Mouse (Mus musculus) CH12.LX (cell line): ENCODE measurements around the gene Hps4. TPM values are rescaled to one million over a fixed set of nuclear protein-coding genes. Genes with fewer than 3 reads are reported as not detected.
A peak's percentile ranks its signal among the peaks of the same experiment; 100 is the strongest.

Source experiments
- DNase-seq: peaks from one replicate; pipeline ENCODE4 v3.0.0-alpha.2; 2013; ENCODE audit errors: extremely low read depth
- H3K27ac ChIP-seq: 2 replicates; pipeline ENCODE4 v1.5.1; 2012; ENCODE audit warnings: low read depth, mild to moderate bottlenecking, control low read depth, moderate library complexity; ENCODE audit not compliant: insufficient read depth
- H3K27me3 ChIP-seq: replicated peaks from 2 replicates; pipeline ENCODE3; 2012; ENCODE audit warnings: inconsistent platforms
- H3K36me3 ChIP-seq, 2 experiments: replicated peaks in 1 of 2; 2 replicates each; pipeline versions ENCODE3 to v1.6.1; 2012; ENCODE audit warnings: inconsistent platforms in 1 of 2, low read length in 1 of 2, mild to moderate bottlenecking in 1 of 2, mixed read lengths in 1 of 2, moderate library complexity in 1 of 2; ENCODE audit not compliant: control insufficient read depth in 1 of 2, insufficient read depth in 1 of 2
- H3K4me1 ChIP-seq, 2 experiments: 2 replicates each; pipeline ENCODE4 v1.6.1; 2012; ENCODE audit warnings: inconsistent platforms in 1 of 2, moderate library complexity in 1 of 2; ENCODE audit not compliant: insufficient read depth in 2 of 2, control insufficient read depth in 1 of 2
- H3K4me2 ChIP-seq: 2 replicates; pipeline ENCODE4 v1.6.1; 2012; ENCODE audit warnings: low read depth, mild to moderate bottlenecking, control low read depth; ENCODE audit not compliant: poor library complexity, insufficient read depth, severe bottlenecking
- H3K4me3 ChIP-seq, 3 experiments: fragments of 150-350 bp in 1 of 3; sonication (generic) in 1 of 3; replicated peaks in 1 of 3; 2 replicates each; pipeline versions ENCODE3 to v1.5.1; 2011 to 2012; ENCODE audit warnings: low read depth in 2 of 3, low read length in 2 of 3, mild to moderate bottlenecking in 2 of 3, moderate library complexity in 2 of 3, control low read depth in 1 of 3, improper control_type of control experiment in 1 of 3, inconsistent platforms in 1 of 3, mixed read lengths in 1 of 3; ENCODE audit not compliant: poor library complexity in 1 of 3
- H3K79me2 ChIP-seq: replicated peaks from 2 replicates; pipeline ENCODE4 v1.6.1; 2012; ENCODE audit warnings: mild to moderate bottlenecking, moderate library complexity; ENCODE audit not compliant: control insufficient read depth, poor library complexity, insufficient read depth, severe bottlenecking; ENCODE audit errors: extremely low read depth
- H3K9ac ChIP-seq: 2 replicates; pipeline ENCODE4 v1.6.1; 2012; ENCODE audit warnings: low read depth, mild to moderate bottlenecking, control low read depth, moderate library complexity; ENCODE audit not compliant: insufficient read depth
- H3K9me3 ChIP-seq: replicated peaks from 2 replicates; pipeline ENCODE3; 2012; ENCODE audit warnings: low read length, inconsistent platforms, mixed read lengths
- CHD1 ChIP-seq: IDR thresholded peaks from 2 replicates; pipeline ENCODE4 v1.6.1; 2012; ENCODE audit warnings: low read depth, low read length, improper control_type of control experiment, inconsistent platforms
- CHD2 ChIP-seq: IDR thresholded peaks from 2 replicates; pipeline ENCODE4 v1.6.1; 2011; ENCODE audit warnings: low read length, improper control_type of control experiment
- CTCF ChIP-seq, 2 experiments: IDR thresholded peaks in 1 of 2; conservative IDR thresholded peaks in 1 of 2; 2 replicates each; pipeline ENCODE4 v1.5.1; 2011 to 2012; ENCODE audit warnings: low read depth in 2 of 2, low read length in 2 of 2, improper control_type of control experiment in 1 of 2, inconsistent platforms in 1 of 2, mild to moderate bottlenecking in 1 of 2, moderate library complexity in 1 of 2
- ETS1 ChIP-seq: conservative IDR thresholded peaks from 2 replicates; pipeline ENCODE4 v1.6.1; 2012; ENCODE audit warnings: low read depth, mild to moderate bottlenecking, inconsistent platforms, low read length, improper control_type of control experiment, moderate library complexity
- GABPA ChIP-seq: IDR thresholded peaks from 2 replicates; pipeline ENCODE4 v1.6.1; 2012; ENCODE audit warnings: low read depth, low read length, improper control_type of control experiment, inconsistent platforms; ENCODE audit not compliant: insufficient replicate concordance
- JUN ChIP-seq: IDR thresholded peaks from 2 replicates; pipeline ENCODE4 v1.6.1; 2011; ENCODE audit warnings: low read depth, mild to moderate bottlenecking, low read length, improper control_type of control experiment, moderate library complexity; ENCODE audit not compliant: insufficient read depth
- JUND ChIP-seq: conservative IDR thresholded peaks from 2 replicates; pipeline ENCODE4 v1.6.1; 2011; ENCODE audit warnings: low read depth, low read length, improper control_type of control experiment
- KAT2A ChIP-seq: IDR thresholded peaks from 2 replicates; pipeline ENCODE4 v1.6.1; 2012; ENCODE audit warnings: low read length, improper control_type of control experiment, inconsistent platforms; ENCODE audit not compliant: insufficient replicate concordance
- MAX ChIP-seq: IDR thresholded peaks from 2 replicates; pipeline ENCODE4 v1.6.1; 2011; ENCODE audit warnings: low read length, improper control_type of control experiment
- MEF2A ChIP-seq: IDR thresholded peaks from 2 replicates; pipeline ENCODE4 v1.6.1; 2014; ENCODE audit warnings: low read depth, mild to moderate bottlenecking, inconsistent platforms, low read length, improper control_type of control experiment, borderline replicate concordance
- NELFE ChIP-seq: IDR thresholded peaks from 2 replicates; pipeline ENCODE4 v1.6.1; 2011; ENCODE audit warnings: low read depth, low read length, improper control_type of control experiment
- NRF1 ChIP-seq: IDR thresholded peaks from 2 replicates; pipeline ENCODE4 v1.6.1; 2014; ENCODE audit warnings: low read depth, mild to moderate bottlenecking, inconsistent platforms, low read length, improper control_type of control experiment, moderate library complexity
- POLR2A ChIP-seq: IDR thresholded peaks from 2 replicates; pipeline ENCODE4 v1.6.1; 2011; ENCODE audit warnings: low read depth, mild to moderate bottlenecking, improper control_type of control experiment, low read length
- POLR2AphosphoS2 ChIP-seq: IDR thresholded peaks from 2 replicates; pipeline ENCODE4 v1.6.1; 2011; ENCODE audit warnings: low read depth, low read length, improper control_type of control experiment
- RCOR1 ChIP-seq: conservative IDR thresholded peaks from 2 replicates; pipeline ENCODE4 v1.6.1; 2012; ENCODE audit warnings: low read depth, mild to moderate bottlenecking, inconsistent platforms, low read length, improper control_type of control experiment
- SIN3A ChIP-seq: IDR thresholded peaks from 2 replicates; pipeline ENCODE4 v1.6.1; 2012; ENCODE audit warnings: low read length, improper control_type of control experiment, inconsistent platforms
- SMC3 ChIP-seq: IDR thresholded peaks from 2 replicates; pipeline ENCODE4 v1.6.1; 2011; ENCODE audit warnings: low read depth, low read length, improper control_type of control experiment
- USF1 ChIP-seq: IDR thresholded peaks from 2 replicates; pipeline ENCODE4 v1.6.1; 2014; ENCODE audit warnings: low read depth, mild to moderate bottlenecking, inconsistent platforms, low read length, improper control_type of control experiment
- ZC3H11A ChIP-seq: IDR thresholded peaks from 2 replicates; pipeline ENCODE4 v1.6.1; 2012; ENCODE audit warnings: low read depth, mild to moderate bottlenecking, inconsistent platforms, low read length, improper control_type of control experiment
- ZKSCAN1 ChIP-seq: IDR thresholded peaks from 2 replicates; pipeline ENCODE4 v1.6.1; 2012; ENCODE audit warnings: low read depth, inconsistent platforms, low read length, improper control_type of control experiment, borderline replicate concordance
- ZMIZ1 ChIP-seq: IDR thresholded peaks from 2 replicates; pipeline ENCODE4 v1.6.1; 2012; ENCODE audit warnings: low read depth, mild to moderate bottlenecking, inconsistent platforms, low read length, improper control_type of control experiment
- dilution Hi-C: fragments of 300-500 bp; cut with MboI; formaldehyde crosslinking; loops from 2 replicates; pipeline ENCODE4 v1.14.3; 2020; ENCODE audit warnings: low sequenced_read_pairs; ENCODE audit not compliant: extremely low pct_unique_long_range_greater_than_20kb, extremely low pct_ligation_motif_present
- in situ Hi-C: fragments of 300-500 bp; cut with MboI; formaldehyde crosslinking; loops from 3 replicates; pipeline ENCODE4 v1.14.3; 2019; ENCODE audit warnings: low sequenced_read_pairs, low pct_ligation_motif_present, low pct_unique_long_range_greater_than_20kb, mixed read lengths
- polyA plus RNA-seq: library from polyadenylated mRNA; unstranded; fragments of >175 nt; gene quantifications from 2 replicates; pipeline ENCODE4 v1.2.1, GENCODE M21; 2012; ENCODE audit warnings: low read depth; ENCODE audit not compliant: insufficient read length
- total RNA-seq, 2 experiments: library from RNA; depleted of rRNA; stranded (reverse); fragments of 300-350 nt in 1 of 2; fragments of >200 nt in 1 of 2; gene quantifications; 2 replicates each; pipeline ENCODE4 v1.2.3; 2012 to 2014

The Hps4 gene
- total and polyA plus RNA-seq, 3 experiments: 10.0 to 23.0 (median 18.3) TPM

DNA sequence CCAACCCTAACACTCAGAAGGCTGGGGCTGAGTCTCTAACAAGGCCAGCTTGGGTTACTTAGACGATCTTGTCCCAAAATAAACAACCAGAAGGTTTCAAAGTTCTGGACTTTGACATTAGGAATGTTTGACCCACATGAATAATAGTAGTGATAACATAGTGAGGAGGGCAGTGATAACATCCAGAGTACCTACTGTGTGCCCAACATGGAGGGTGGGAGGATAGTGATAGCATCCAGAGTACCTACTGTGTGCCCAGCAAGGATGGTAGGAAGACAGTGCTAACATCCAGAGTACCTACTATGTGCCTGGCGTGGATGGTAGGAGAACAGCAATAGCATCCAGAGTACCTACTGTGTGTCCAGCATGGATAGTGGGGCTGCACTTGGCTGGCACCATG lies 49.1 kb upstream of the Hps4 start:
- Histone ChIP-seq H3K27ac (no peak overlapping the region), H3K36me3 (peaks cover 0 to 22% of the 10 kb centered on the region in 2 experiments), H3K27me3 (no peaks in the 10 kb centered on the region), H3K4me1 (peaks cover 2 to 26% of the 10 kb centered on the region in 2 experiments; a peak in 3 of 4 replicates), H3K4me3 (no peak overlapping the region), H3K9ac (no peak overlapping the region), H3K9me3 (no peaks in the 10 kb centered on the region), H3K4me2 (no peak overlapping the region), H3K79me2 (no peaks in the 10 kb centered on the region)
- dilution Hi-C loops (no loop called here), in situ Hi-C loops (no loop called here)
- no peak for TF ChIP-seq USF1
- peak; percentile 72 for TF ChIP-seq ZKSCAN1
- DNase-seq: no peak

DNA sequence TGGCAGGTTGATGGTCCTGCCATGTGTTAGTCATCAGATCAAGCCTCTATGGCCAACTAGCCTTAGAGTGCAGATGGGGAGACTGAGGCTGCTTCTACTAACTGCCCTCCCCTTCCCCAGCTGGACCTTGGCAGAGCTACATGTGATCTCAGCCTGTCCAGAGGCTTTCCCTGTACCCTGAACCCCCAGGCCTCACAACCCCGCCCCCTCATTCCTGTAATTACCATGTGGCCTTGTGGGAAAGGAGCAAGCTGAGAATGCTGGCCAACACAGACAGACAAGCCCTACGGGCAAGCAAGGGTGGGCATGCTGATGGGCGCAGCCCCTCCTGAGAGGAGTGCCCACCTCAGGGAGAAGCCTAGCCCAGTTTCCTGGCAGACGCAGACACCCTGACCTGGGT lies 48.2 kb upstream of the Hps4 start:
- no peak for TF ChIP-seq GABPA
- TF ChIP-seq CTCF (conservative IDR thresholded peaks at IDR 0.05 in 1 of 2, IDR thresholded peaks at IDR 0.05 in 1 of 2; ENCODE audit: low read depth in 2 of 2, low read length in 2 of 2): no peak
- TF ChIP-seq ETS1: no peak
- TF ChIP-seq KAT2A: no peak
- TF ChIP-seq NRF1: no peak
- TF ChIP-seq POLR2A: no peak
- TF ChIP-seq CHD1: no peak
- TF ChIP-seq MAX: no peak
- no peak for TF ChIP-seq NELFE
- TF ChIP-seq JUND: no peak
- no peak for TF ChIP-seq CHD2
- TF ChIP-seq POLR2AphosphoS2: no peak
- no peak for TF ChIP-seq JUN
- no peak for TF ChIP-seq ZMIZ1
- no peak for TF ChIP-seq MEF2A
- no peak for TF ChIP-seq ZKSCAN1
- TF ChIP-seq SIN3A: no peak
- no peak for TF ChIP-seq SMC3
- TF ChIP-seq ZC3H11A: no peak
- no peak for TF ChIP-seq RCOR1
- in situ Hi-C loops (no loop called here), dilution Hi-C loops (no loop called here)
- H3K27me3 ChIP-seq: no peaks in the 10 kb centered on the region
- no peaks in the 10 kb centered on the region for H3K79me2 ChIP-seq
- H3K4me3 ChIP-seq: no peak overlapping the region
- peaks cover 0 to 22% of the 10 kb centered on the region in 2 experiments for H3K36me3 ChIP-seq
- no peak overlapping the region for H3K4me2 ChIP-seq
- no peak overlapping the region for H3K9ac ChIP-seq
- H3K27ac ChIP-seq: no peak overlapping the region
- H3K4me1 ChIP-seq: peaks cover 2 to 27% of the 10 kb centered on the region in 2 experiments; a peak in 3 of 4 replicates
- DNase-seq: no peak
- no peaks in the 10 kb centered on the region for H3K9me3 ChIP-seq
